Mouse (Mus musculus) embryonic facial prominence, embryonic 14.5 days (tissue): ENCODE results near the gene Prkch. TPM values are rescaled to one million over a fixed set of nuclear protein-coding genes. Genes with fewer than 3 reads are reported as not detected.

Experiments used
- ATAC-seq: fragments of 200-750 bp; cut with Nextera tagmentation; 2 replicates; pipeline ENCODE4 v1.8.0; 2017; ENCODE audit warnings: low read depth, moderate number of reproducible peaks, moderate TSS enrichment
- DNase-seq: peaks from one replicate; pipeline ENCODE4 v3.0.0-alpha.2; 2015; ENCODE audit warnings: low spot score
- H3K27ac ChIP-seq: fragments of 300-500 bp; sonication (generic); replicated peaks from 2 replicates; pipeline ENCODE4 v1.5.1; 2014; ENCODE audit warnings: low read depth, mild to moderate bottlenecking, low read length, moderate library complexity
- H3K27me3 ChIP-seq: fragments of 300-500 bp; sonication (generic); replicated peaks from 2 replicates; pipeline ENCODE4 v1.6.1; 2014; ENCODE audit warnings: low read length; ENCODE audit not compliant: control insufficient read depth, insufficient read depth
- H3K36me3 ChIP-seq: fragments of 300-500 bp; sonication (generic); 2 replicates; pipeline ENCODE4 v1.6.1; 2014; ENCODE audit warnings: low read length, mixed read lengths; ENCODE audit not compliant: control insufficient read depth, insufficient read depth
- H3K4me1 ChIP-seq: fragments of 300-500 bp; sonication (generic); 2 replicates; pipeline ENCODE4 v1.6.1; 2014; ENCODE audit warnings: antibody characterized with exemption, low read length; ENCODE audit not compliant: control insufficient read depth, insufficient read depth
- H3K4me2 ChIP-seq: fragments of 300-500 bp; sonication (generic); 2 replicates; pipeline ENCODE4 v1.6.1; 2014; ENCODE audit warnings: low read depth, mild to moderate bottlenecking, low read length, moderate library complexity, mixed read lengths
- H3K4me3 ChIP-seq: fragments of 300-500 bp; sonication (generic); 2 replicates; pipeline ENCODE4 v1.5.1; 2014; ENCODE audit warnings: low read depth, mild to moderate bottlenecking, low read length
- H3K9ac ChIP-seq: fragments of 300-500 bp; sonication (generic); 2 replicates; pipeline ENCODE4 v1.6.1; 2014; ENCODE audit warnings: low read depth, mild to moderate bottlenecking, low read length, moderate library complexity, mixed read lengths
- H3K9me3 ChIP-seq: fragments of 300-500 bp; sonication (generic); 2 replicates; pipeline ENCODE4 v1.6.1; 2016; ENCODE audit warnings: low read length; ENCODE audit not compliant: control insufficient read depth
- WGBS: fragments of 180-500 bp; shearing (Covaris S2); extraction: QIAGEN DNeasy Blood & Tissue Kit; methylation state at CpG from one replicate; pipeline ENCODE4 v1.1.7; 2014; 5-methylcytosine and 5-hydroxymethylcytosine counted together
- polyA plus RNA-seq: library from polyadenylated mRNA; unstranded; fragments of >200 nt; fragmentation: Nextera tagmentation; extraction: Ambion mirVana; gene quantifications from 2 replicates; pipeline ENCODE4 v1.2.1, GENCODE M21; 2014

The Prkch gene
- polyA plus RNA-seq, 1 experiment from 2014 or later: 13.6 TPM

GRCm38 (mm10) chr12:73666701-73667100 lies 82.1 kb downstream of the Prkch start:
- H3K9me3 ChIP-seq: no peaks in the 10 kb centered on the region
- H3K9ac ChIP-seq: no peak overlapping the region
- H3K27me3 ChIP-seq: no peaks in the 10 kb centered on the region
- peaks cover 7% of the 10 kb centered on the region; the same call in 1 of the 2 replicates for H3K4me1 ChIP-seq
- H3K36me3 ChIP-seq: no peaks in the 10 kb centered on the region
- DNase-seq: no peak
- H3K4me3 ChIP-seq: no peak overlapping the region
- no peak for ATAC-seq
- 80% methylated on average over 2 of the region's 2 CpGs for WGBS
- H3K4me2 ChIP-seq: no peak overlapping the region
- no peak overlapping the region for H3K27ac ChIP-seq

GRCm38 (mm10) chr12:73667607-73668006 lies 83.0 kb downstream of the Prkch start:
- Histone ChIP-seq H3K36me3 (no peaks in the 10 kb centered on the region), H3K27me3 (no peaks in the 10 kb centered on the region), H3K9me3 (no peaks in the 10 kb centered on the region), H3K9ac (no peak overlapping the region), H3K4me2 (no peak overlapping the region), H3K4me1 (peaks cover 13% of the 10 kb centered on the region; the same call in 1 of the 2 replicates), H3K27ac (no peak overlapping the region), H3K4me3 (no peak overlapping the region)
- WGBS: 76% methylated on average over 7 of the region's 7 CpGs
- ATAC-seq (no peak), DNase-seq (no peak)

GRCm38 (mm10) chr12:73670739-73671138 lies 86.1 kb downstream of the Prkch start:
- no peak overlapping the region for H3K9ac ChIP-seq
- no peak overlapping the region for H3K27ac ChIP-seq
- no peaks in the 10 kb centered on the region for H3K9me3 ChIP-seq
- H3K36me3 ChIP-seq: no peaks in the 10 kb centered on the region
- peaks cover 13% of the 10 kb centered on the region; the same call in 1 of the 2 replicates for H3K4me1 ChIP-seq
- 71% methylated on average over 6 of the region's 6 CpGs for WGBS
- no peak for ATAC-seq
- H3K4me3 ChIP-seq: no peak overlapping the region
- no peak for DNase-seq
- no peaks in the 10 kb centered on the region for H3K27me3 ChIP-seq
- H3K4me2 ChIP-seq: no peak overlapping the region

- no peak for ATAC-seq
- no peaks in the 10 kb centered on the region for H3K9me3 ChIP-seq
- 30% methylated on average over 3 of the region's 3 CpGs for WGBS
- no peak overlapping the region for H3K4me3 ChIP-seq
- DNase-seq: peak; percentile 66
- H3K27me3 ChIP-seq: no peaks in the 10 kb centered on the region
- H3K36me3 ChIP-seq: no peaks in the 10 kb centered on the region
- no peak overlapping the region; the same call in 1 of the 2 replicates for H3K9ac ChIP-seq
- H3K4me2 ChIP-seq: no peak overlapping the region
- peak overlapping the region; percentile 30; the same call in 1 of the 2 replicates for H3K27ac ChIP-seq
- H3K4me1 ChIP-seq: peaks cover 13% of the 10 kb centered on the region; the same call in 1 of the 2 replicates
These were observed 86.9 kb downstream of the Prkch start for GRCm38 (mm10) chr12:73671540-73671939.

GRCm38 (mm10) chr12:73672007-73672406 lies 87.4 kb downstream of the Prkch start:
- DNase-seq: no peak
- WGBS: 35% methylated on average over 4 of the region's 4 CpGs
- no peak for ATAC-seq
- Histone ChIP-seq H3K4me1 (peaks cover 13% of the 10 kb centered on the region; the same call in 1 of the 2 replicates), H3K9me3 (no peaks in the 10 kb centered on the region), H3K36me3 (no peaks in the 10 kb centered on the region), H3K27ac (peak overlapping the region; percentile 30; the same call in 1 of the 2 replicates), H3K4me3 (no peak overlapping the region), H3K4me2 (no peak overlapping the region), H3K9ac (no peak overlapping the region; the same call in 1 of the 2 replicates), H3K27me3 (no peaks in the 10 kb centered on the region)

- H3K27ac ChIP-seq: no peak overlapping the region
- H3K9ac ChIP-seq: no peak overlapping the region
- H3K9me3 ChIP-seq: no peaks in the 10 kb centered on the region
- H3K27me3 ChIP-seq: no peaks in the 10 kb centered on the region
- no peak for ATAC-seq
- no peaks in the 10 kb centered on the region for H3K36me3 ChIP-seq
- peak; percentile 14 for DNase-seq
- no peak overlapping the region for H3K4me2 ChIP-seq
- no peak overlapping the region for H3K4me3 ChIP-seq
- peaks cover 13% of the 10 kb centered on the region; the same call in 1 of the 2 replicates for H3K4me1 ChIP-seq
- 78% methylated on average over 7 of the region's 7 CpGs for WGBS
These were observed 89.2 kb downstream of the Prkch start for GRCm38 (mm10) chr12:73673783-73674182.

- peak; percentile 33 for DNase-seq
These were observed 90.6 kb downstream of the Prkch start for GRCm38 (mm10) chr12:73675212-73675611.

GRCm38 (mm10) chr12:73679400-73679801 lies 94.8 kb downstream of the Prkch start:
- H3K27ac ChIP-seq: peak overlapping the region; percentile 34; the same call in 1 of the 2 replicates
- WGBS: 21% methylated on average over 7 of the region's 7 CpGs
- ATAC-seq: peak; percentile 81; the same call in 1 of the 2 replicates

More at GRCm38 (mm10) chr12:73675212-73675611, 90.6 kb downstream of the Prkch start:
- H3K36me3 ChIP-seq: no peaks in the 10 kb centered on the region
- no peak overlapping the region for H3K4me2 ChIP-seq
- no peak overlapping the region for H3K27ac ChIP-seq
- 57% methylated on average over 4 of the region's 4 CpGs for WGBS
- H3K27me3 ChIP-seq: no peaks in the 10 kb centered on the region
- H3K4me3 ChIP-seq: no peak overlapping the region
- peaks cover 16% of the 10 kb centered on the region; the same call in 1 of the 2 replicates for H3K4me1 ChIP-seq
- no peak for ATAC-seq
- H3K9me3 ChIP-seq: no peaks in the 10 kb centered on the region
- H3K9ac ChIP-seq: no peak overlapping the region

GRCm38 (mm10) chr12:73682921-73683346 lies 98.3 kb downstream of the Prkch start:
- Histone ChIP-seq H3K4me2 (no peak overlapping the region), H3K36me3 (no peaks in the 10 kb centered on the region), H3K9me3 (no peaks in the 10 kb centered on the region), H3K27me3 (no peaks in the 10 kb centered on the region), H3K4me1 (peaks cover 10% of the 10 kb centered on the region; the same call in 1 of the 2 replicates), H3K4me3 (no peak overlapping the region), H3K27ac (no peak overlapping the region), H3K9ac (no peak overlapping the region)
- 50% methylated on average over 7 of the region's 7 CpGs for WGBS
- DNase-seq (no peak), ATAC-seq (no peak)

More at GRCm38 (mm10) chr12:73679400-73679801, 94.8 kb downstream of the Prkch start:
- peak; percentile 56 for DNase-seq
- Histone ChIP-seq H3K9me3 (no peaks in the 10 kb centered on the region), H3K36me3 (no peaks in the 10 kb centered on the region), H3K9ac (no peak overlapping the region), H3K4me1 (peaks cover 2% of the 10 kb centered on the region; the same call in 1 of the 2 replicates), H3K4me3 (no peak overlapping the region), H3K4me2 (no peak overlapping the region), H3K27me3 (no peaks in the 10 kb centered on the region)
